Mouse (Mus musculus) hindbrain, embryonic 15.5 days (tissue): ENCODE measurements at regions not wholly inside any gene's neighbourhood (a gene's known extent, or its start where the extent isn't known, plus 50 kb on each side); places are given as distances from the start of the nearest gene placed in this dataset.

Source experiments
- ATAC-seq: fragments of 200-750 bp; cut with Nextera tagmentation; 2 replicates; pipeline ENCODE4 v1.8.0; 2017; ENCODE audit warnings: low read depth, moderate number of reproducible peaks, moderate TSS enrichment; ENCODE audit not compliant: low FRiP score
- H3K27ac ChIP-seq: fragments of 300-500 bp; sonication (generic); replicated peaks from 2 replicates; pipeline ENCODE4 v1.5.1; 2015; ENCODE audit warnings: mild to moderate bottlenecking, inconsistent platforms
- H3K27me3 ChIP-seq: fragments of 300-500 bp; sonication (generic); 2 replicates; pipeline ENCODE4 v1.6.1; 2015; ENCODE audit warnings: control low read depth, inconsistent platforms
- H3K36me3 ChIP-seq: fragments of 300-500 bp; sonication (generic); 2 replicates; pipeline ENCODE4 v1.6.1; 2015; ENCODE audit warnings: control low read depth, inconsistent platforms
- H3K4me1 ChIP-seq: fragments of 300-500 bp; sonication (generic); replicated peaks from 2 replicates; pipeline ENCODE4 v1.6.1; 2015; ENCODE audit warnings: control low read depth, inconsistent platforms
- H3K4me2 ChIP-seq: fragments of 300-500 bp; sonication (generic); 2 replicates; pipeline ENCODE4 v1.6.1; 2015; ENCODE audit warnings: moderate library complexity, mild to moderate bottlenecking, inconsistent platforms
- H3K4me3 ChIP-seq: fragments of 300-500 bp; sonication (generic); 2 replicates; pipeline ENCODE4 v1.5.1; 2015; ENCODE audit warnings: mild to moderate bottlenecking, inconsistent platforms
- H3K9ac ChIP-seq: fragments of 300-500 bp; sonication (generic); 2 replicates; pipeline ENCODE4 v1.6.1; 2015; ENCODE audit warnings: inconsistent platforms
- H3K9me3 ChIP-seq: fragments of 300-500 bp; sonication (generic); 2 replicates; pipeline ENCODE4 v1.6.1; 2016; ENCODE audit warnings: control low read depth, inconsistent platforms
- WGBS: fragments of 180-500 bp; shearing (Covaris S2); methylation state at CpG from one replicate; pipeline ENCODE4 v1.1.7; 2015; 5-methylcytosine and 5-hydroxymethylcytosine counted together

DNA sequence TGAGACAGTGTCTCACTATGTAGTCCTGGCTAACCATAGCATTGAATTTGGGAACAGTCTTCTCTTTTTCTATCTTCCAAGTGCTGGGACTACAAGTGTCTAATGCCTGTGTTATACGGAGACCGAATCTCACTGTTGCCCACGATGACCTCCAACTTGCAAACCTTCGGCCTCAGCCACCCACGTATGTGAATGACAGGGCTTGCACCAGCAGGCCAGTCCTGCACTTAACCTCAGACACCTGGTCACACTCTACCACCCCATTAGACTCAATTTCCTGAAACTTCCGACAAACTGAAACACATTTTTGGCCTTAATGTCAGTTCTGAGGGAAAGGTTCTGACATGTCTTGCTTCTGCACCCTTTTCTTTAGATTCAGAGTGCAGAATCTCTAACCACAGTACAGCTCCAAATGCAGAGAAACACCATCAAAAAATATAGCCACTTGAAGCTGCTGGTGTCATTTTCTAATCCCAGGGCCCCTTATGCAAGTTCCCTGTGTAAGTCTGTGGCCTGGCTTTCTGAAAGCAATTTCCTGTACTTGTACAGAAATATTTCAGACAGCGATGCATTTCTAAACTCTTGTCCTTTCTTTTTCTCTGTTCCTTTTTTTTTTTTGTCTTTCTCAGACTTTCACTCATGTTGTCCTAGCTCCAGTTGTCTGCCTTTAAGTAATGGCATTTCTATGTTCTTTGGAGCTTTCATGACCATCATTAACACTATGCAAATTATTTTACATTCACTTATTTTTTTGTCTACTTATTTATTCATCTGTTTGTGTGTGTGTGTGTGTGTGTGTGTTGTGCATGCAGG is 97.8 kb downstream of the Tmsb4x start:
- Histone ChIP-seq H3K4me2 (no peak overlapping the region), H3K27me3 (peaks cover 13% of the 10 kb centered on the region), H3K27ac (no peak overlapping the region), H3K9ac (no peak overlapping the region), H3K9me3 (no peaks in the 10 kb centered on the region), H3K4me1 (no peaks in the 10 kb centered on the region), H3K4me3 (no peak overlapping the region), H3K36me3 (no peaks in the 10 kb centered on the region)
- no peak for ATAC-seq
- WGBS: 93% methylated on average over 7 of the region's 7 CpGs

DNA sequence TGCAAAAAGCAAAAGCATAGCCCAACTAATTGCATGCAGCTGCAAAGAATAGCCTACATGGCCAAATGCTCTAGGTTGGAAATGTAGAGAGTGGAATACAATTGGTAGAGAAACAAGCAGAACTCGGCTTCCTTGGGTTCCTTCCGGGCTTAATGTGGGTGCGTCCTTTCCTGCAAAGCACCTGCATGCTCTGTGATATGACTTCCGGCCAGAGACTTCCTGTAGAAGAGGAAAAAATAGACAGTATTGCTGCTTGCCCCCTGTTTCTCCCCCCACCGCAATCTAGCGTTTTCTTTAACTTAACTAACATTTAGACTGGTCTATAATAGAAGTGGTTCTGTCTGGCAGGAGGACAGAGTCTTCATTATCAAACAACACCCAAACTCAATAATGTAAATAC is 100.8 kb downstream of the Tmsb4x start:
- Histone ChIP-seq H3K4me1 (0 out of 2 replicates have a peak, but pooled peaks cover 5% of the 10 kb centered on the region), H3K4me2 (no peak overlapping the region), H3K9me3 (no peaks in the 10 kb centered on the region), H3K36me3 (no peaks in the 10 kb centered on the region), H3K4me3 (no peak overlapping the region), H3K27ac (no peak overlapping the region), H3K27me3 (peaks cover 10% of the 10 kb centered on the region), H3K9ac (no peak overlapping the region)
- no peak for ATAC-seq
- WGBS: 89% methylated on average over 6 of the region's 6 CpGs

DNA sequence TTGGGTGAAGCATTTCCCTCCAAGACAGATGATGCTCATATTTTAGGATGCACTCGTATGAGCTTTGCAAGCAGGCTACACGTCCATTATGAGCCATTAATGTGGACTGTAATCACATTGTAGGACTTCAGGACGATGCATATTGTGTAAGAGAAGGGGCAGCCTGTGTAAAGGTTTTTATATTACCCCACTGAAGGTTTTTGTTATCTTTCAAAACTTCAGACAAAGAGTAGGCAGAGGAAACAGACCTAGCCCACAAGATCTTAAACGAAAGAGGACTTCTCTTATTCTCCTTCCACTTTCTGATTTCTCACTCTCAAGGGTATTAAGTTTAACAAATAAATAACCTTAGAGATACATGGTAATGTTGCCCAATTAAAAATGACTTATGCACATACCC is 101.6 kb downstream of the Tmsb4x start:
- no peaks in the 10 kb centered on the region for H3K36me3 ChIP-seq
- 79% methylated on average over 4 of the region's 4 CpGs for WGBS
- H3K27me3 ChIP-seq: peaks cover 13% of the 10 kb centered on the region
- H3K9me3 ChIP-seq: no peaks in the 10 kb centered on the region
- no peak overlapping the region for H3K4me2 ChIP-seq
- no peak overlapping the region for H3K4me3 ChIP-seq
- no peak overlapping the region for H3K9ac ChIP-seq
- 0 out of 2 replicates have a peak, but pooled peaks cover 5% of the 10 kb centered on the region for H3K4me1 ChIP-seq
- no peak overlapping the region for H3K27ac ChIP-seq
- no peak for ATAC-seq

DNA sequence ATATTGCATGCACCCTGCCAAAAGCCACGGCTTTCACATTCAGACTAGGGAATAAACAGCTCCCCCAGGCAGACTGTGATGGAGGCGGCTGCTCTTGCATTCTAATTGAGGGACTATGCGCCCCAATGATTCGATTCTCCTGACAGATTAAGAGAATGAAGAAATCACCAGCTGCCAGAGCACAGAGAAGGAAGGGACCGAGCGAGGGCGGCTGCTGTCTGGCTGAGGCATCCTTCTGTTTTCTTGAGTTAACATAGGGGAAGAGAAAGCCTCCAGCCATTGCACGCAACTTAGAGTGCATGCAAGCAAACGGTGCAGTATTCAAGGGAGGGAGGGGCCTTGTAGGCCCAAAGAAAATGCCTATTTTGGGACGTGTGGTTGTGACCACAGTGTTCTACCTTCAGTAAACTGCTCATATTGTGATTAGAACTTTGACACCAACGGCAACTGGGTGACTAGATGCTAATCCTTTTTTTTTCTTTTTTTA is 103.1 kb downstream of the Tmsb4x start:
- ATAC-seq: peak; percentile 27; the same call in 1 of the 2 replicates
- Histone ChIP-seq H3K36me3 (no peaks in the 10 kb centered on the region), H3K4me2 (no peak overlapping the region), H3K9me3 (no peaks in the 10 kb centered on the region), H3K27me3 (peaks cover 9% of the 10 kb centered on the region), H3K27ac (no peak overlapping the region), H3K4me1 (0 out of 2 replicates have a peak, but pooled peaks cover 5% of the 10 kb centered on the region), H3K9ac (no peak overlapping the region), H3K4me3 (no peak overlapping the region)
- WGBS: 47% methylated on average over 11 of the region's 11 CpGs

DNA sequence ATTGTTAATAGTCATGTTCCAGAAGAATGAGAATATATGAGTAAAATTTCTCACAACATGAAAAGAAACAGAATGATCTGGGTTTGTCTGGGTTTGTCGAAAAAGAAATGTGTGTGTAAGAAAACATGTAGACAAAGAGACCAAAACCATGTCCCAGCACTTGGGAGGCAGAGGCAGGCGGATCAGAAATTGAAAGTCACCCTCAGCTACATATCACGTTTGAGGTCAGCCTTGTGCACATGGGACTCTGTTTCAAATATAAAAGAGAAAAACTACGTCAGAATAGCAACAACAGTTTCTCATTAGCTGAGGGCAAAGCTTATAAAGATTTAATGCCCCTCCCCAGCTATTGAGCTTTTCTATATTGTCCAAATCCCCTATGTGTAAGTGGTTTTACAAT is 103.8 kb downstream of the Tmsb4x start:
- ATAC-seq: no peak
- H3K9me3 ChIP-seq: no peaks in the 10 kb centered on the region
- H3K4me1 ChIP-seq: 0 out of 2 replicates have a peak, but pooled peaks cover 5% of the 10 kb centered on the region
- no peak overlapping the region for H3K27ac ChIP-seq
- 74% methylated on average over 4 of the region's 4 CpGs for WGBS
- no peaks in the 10 kb centered on the region for H3K36me3 ChIP-seq
- peaks cover 9% of the 10 kb centered on the region for H3K27me3 ChIP-seq
- no peak overlapping the region for H3K9ac ChIP-seq
- H3K4me3 ChIP-seq: no peak overlapping the region
- no peak overlapping the region for H3K4me2 ChIP-seq

DNA sequence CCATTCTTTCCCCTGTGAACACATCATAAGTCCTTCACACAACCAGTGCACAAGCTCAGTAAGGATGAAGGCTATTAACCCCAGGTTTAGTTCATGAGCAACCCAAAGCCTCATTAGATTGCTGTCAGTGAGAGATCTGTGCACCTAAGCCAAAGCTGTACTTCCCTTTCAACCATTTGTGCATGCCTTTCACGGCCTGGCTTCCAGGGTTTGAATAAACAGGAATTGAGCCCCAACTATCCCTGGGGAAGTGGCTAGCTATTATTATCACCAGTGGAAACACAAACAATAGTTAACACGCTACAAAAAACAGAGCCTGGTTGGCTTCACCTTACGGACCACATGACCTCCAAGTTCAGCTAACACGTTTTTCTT is 104.9 kb downstream of the Tmsb4x start:
- ATAC-seq: no peak
- whole genome bisulfite sequencing: 48% methylated on average over 4 of the region's 4 CpGs
- Histone ChIP-seq H3K4me3 (no peak overlapping the region), H3K4me2 (no peak overlapping the region), H3K27ac (0 out of 2 replicates have a peak overlapping the region, but pooled peaks have one; percentile 45), H3K9ac (no peak overlapping the region), H3K27me3 (peaks cover 9% of the 10 kb centered on the region), H3K4me1 (0 out of 2 replicates have a peak, but pooled peaks cover 5% of the 10 kb centered on the region), H3K9me3 (no peaks in the 10 kb centered on the region), H3K36me3 (no peaks in the 10 kb centered on the region)

DNA sequence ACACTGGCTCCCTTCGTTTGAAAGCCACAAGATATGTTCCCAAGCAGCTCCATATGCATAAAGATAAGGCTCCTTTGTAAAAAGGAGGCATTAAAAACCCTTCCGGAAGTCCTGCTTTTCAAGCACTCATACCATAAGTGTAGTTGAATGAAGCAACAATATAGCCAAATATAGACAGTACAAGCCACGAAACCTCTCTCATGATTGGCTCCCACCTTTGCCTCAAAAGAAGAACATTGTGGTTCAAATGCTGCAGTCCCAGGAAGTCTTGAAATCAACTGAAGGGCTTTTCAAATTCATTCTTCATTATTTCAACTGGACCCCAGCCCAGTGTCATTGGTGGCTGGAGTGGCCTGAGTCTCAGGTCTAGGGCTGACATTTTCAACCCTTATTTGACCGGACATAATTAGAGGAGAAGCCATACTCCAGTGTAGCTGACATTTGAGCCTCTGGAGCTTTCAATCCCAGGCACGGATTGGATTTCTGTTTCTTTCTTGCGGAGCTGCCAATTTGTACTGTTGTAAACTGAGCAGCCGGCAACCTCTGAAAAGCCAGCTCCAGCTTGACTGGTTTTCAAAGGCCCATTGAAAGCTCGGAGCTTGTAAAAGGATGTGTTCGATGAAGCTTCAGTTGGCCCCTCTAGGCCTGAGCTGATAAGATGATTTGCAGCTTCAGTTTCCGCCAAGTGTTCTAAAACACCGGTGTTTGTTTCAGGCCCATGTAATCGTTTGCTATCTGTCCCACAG is 105.4 kb downstream of the Tmsb4x start:
- no peak overlapping the region for H3K4me2 ChIP-seq
- no peaks in the 10 kb centered on the region for H3K9me3 ChIP-seq
- ATAC-seq: no peak
- H3K9ac ChIP-seq: no peak overlapping the region
- no peak overlapping the region for H3K4me3 ChIP-seq
- WGBS: 47% methylated on average over 12 of the region's 12 CpGs
- H3K4me1 ChIP-seq: 0 out of 2 replicates have a peak, but pooled peaks cover 5% of the 10 kb centered on the region
- H3K27ac ChIP-seq: 0 out of 2 replicates have a peak overlapping the region, but pooled peaks have one; percentile 45
- no peaks in the 10 kb centered on the region for H3K36me3 ChIP-seq
- H3K27me3 ChIP-seq: peaks cover 11% of the 10 kb centered on the region

DNA sequence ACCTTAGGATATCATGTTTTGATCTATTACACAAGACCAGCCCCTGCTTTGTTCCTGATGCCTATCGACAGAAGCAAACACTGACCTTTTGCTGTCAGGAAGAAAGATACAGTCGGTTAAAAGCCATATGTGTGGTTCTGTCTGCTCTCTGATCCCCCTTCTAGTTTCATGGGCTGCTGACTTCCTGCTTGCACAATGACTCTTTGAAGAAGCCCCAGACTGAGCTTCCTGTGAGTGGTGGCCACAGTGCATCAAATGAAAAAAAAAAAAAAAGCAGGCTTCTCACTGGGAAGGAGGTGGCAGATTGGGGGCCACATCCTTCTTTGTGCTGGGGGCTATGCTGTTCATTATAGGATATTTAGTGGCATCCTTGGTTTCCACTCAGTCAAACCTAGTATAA is 107.2 kb downstream of the Tmsb4x start:
- Histone ChIP-seq H3K4me2 (no peak overlapping the region), H3K4me3 (no peak overlapping the region), H3K27ac (no peak overlapping the region), H3K36me3 (no peaks in the 10 kb centered on the region), H3K9ac (no peak overlapping the region), H3K4me1 (0 out of 2 replicates have a peak, but pooled peaks cover 5% of the 10 kb centered on the region), H3K9me3 (no peaks in the 10 kb centered on the region), H3K27me3 (0 out of 2 replicates have a peak, but pooled peaks cover 5% of the 10 kb centered on the region)
- no peak for ATAC-seq
- 73% methylated on average over 2 of the region's 2 CpGs for WGBS

DNA sequence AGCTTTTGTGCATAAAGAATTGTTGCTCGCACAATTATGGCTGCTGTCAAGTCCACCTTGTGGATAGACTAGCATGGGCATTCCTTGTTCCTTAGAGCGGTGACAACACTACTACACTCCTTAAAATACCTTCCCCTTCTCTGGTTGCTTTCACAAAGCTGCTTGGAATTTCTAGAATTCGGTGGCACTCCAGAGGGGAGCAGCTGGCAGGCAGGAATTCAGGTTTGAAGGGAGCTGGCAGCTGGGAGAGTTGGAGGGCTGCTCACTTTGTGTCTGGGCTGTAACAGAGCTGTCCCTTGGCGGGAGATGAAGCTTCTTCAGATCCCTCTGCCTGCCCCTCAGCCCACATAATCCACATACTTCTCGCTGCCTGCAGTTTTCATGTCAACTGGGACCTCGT is 109.7 kb downstream of the Tmsb4x start:
- Histone ChIP-seq H3K36me3 (no peaks in the 10 kb centered on the region), H3K9me3 (no peaks in the 10 kb centered on the region), H3K27me3 (0 out of 2 replicates have a peak, but pooled peaks cover 7% of the 10 kb centered on the region), H3K4me3 (no peak overlapping the region), H3K9ac (no peak overlapping the region), H3K4me2 (no peak overlapping the region), H3K27ac (no peak overlapping the region), H3K4me1 (no peaks in the 10 kb centered on the region)
- no peak for ATAC-seq
- WGBS: 55% methylated on average over 6 of the region's 6 CpGs

DNA sequence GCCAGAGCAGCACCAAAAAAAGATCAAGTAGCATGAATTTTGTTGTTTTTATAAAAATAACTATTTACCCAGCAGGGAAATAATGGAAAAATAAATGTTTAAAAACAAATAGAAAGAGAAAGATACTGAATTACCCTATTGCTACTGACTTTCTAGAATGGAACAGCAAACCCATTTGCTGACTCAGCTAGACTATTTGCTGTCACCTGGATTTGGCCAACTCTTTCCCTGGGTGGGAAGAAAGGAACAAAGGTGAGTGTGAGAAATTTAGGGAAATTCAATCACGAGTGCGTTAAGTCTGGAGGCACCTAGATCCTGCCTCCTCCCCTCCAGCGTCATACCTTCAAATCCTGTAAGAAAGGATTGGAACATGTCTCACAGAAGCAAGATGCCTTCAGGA is 110.2 kb downstream of the Tmsb4x start:
- no peaks in the 10 kb centered on the region for H3K4me1 ChIP-seq
- ATAC-seq: no peak
- H3K36me3 ChIP-seq: no peaks in the 10 kb centered on the region
- H3K4me3 ChIP-seq: no peak overlapping the region
- 85% methylated on average over 3 of the region's 3 CpGs for WGBS
- H3K4me2 ChIP-seq: no peak overlapping the region
- H3K27me3 ChIP-seq: 0 out of 2 replicates have a peak, but pooled peaks cover 7% of the 10 kb centered on the region
- no peaks in the 10 kb centered on the region for H3K9me3 ChIP-seq
- no peak overlapping the region for H3K9ac ChIP-seq
- H3K27ac ChIP-seq: no peak overlapping the region

DNA sequence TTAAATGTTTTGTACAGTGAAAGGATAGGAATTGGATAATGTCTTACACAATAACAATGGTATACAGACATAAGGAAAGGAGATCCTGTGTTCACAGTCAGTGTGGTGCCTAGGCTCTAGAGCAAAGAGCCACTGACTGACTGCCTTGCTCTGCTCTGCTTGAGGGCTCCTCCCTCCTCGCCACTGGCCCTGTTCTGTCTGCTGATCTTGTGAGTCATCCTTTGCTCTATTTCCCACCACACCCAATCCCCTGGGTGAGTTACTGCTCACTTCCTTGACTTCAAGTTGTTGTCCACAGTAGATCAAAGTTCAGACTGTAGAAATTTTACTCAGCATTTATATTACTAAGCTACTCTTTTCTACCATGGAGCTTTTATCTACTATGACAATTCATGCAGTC is 117.3 kb downstream of the Tmsb4x start:
- H3K4me2 ChIP-seq: no peak overlapping the region
- no peak for ATAC-seq
- no peaks in the 10 kb centered on the region for H3K9me3 ChIP-seq
- no peak overlapping the region for H3K9ac ChIP-seq
- no peaks in the 10 kb centered on the region for H3K36me3 ChIP-seq
- H3K27ac ChIP-seq: no peak overlapping the region
- 74% methylated on average over 1 of the region's 1 CpGs for WGBS
- H3K4me3 ChIP-seq: no peak overlapping the region
- H3K4me1 ChIP-seq: no peaks in the 10 kb centered on the region
- H3K27me3 ChIP-seq: peaks cover 6% of the 10 kb centered on the region; the same call in 1 of the 2 replicates

DNA sequence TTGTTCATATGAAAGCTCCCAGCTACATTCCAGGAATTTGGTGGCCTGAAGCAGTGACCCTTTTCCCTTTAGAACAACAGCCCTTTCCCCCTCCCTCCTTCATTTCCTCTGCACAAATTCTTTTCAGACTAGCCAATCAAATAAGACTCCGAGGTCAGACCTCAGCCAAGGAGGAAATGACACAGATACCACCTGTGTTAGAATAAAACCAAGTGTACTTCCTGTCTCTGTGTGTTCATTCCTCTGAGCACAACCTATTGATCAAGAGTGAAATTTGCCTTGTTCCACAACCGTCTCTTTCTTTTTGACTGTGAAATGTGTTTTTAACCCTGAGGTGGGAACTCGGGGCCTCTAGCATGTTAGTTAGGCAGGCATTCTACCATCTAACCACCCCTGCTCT is 120.2 kb downstream of the Tmsb4x start:
- Histone ChIP-seq H3K9me3 (no peaks in the 10 kb centered on the region), H3K9ac (no peak overlapping the region), H3K4me1 (no peaks in the 10 kb centered on the region), H3K36me3 (no peaks in the 10 kb centered on the region), H3K4me2 (no peak overlapping the region), H3K27ac (no peak overlapping the region), H3K27me3 (peaks cover 5% of the 10 kb centered on the region; the same call in 1 of the 2 replicates), H3K4me3 (no peak overlapping the region)
- 66% methylated on average over 3 of the region's 3 CpGs for WGBS
- ATAC-seq: no peak
